Mouse (Mus musculus): Measurements from ENCODE around the gene Itgam.

DNA sequence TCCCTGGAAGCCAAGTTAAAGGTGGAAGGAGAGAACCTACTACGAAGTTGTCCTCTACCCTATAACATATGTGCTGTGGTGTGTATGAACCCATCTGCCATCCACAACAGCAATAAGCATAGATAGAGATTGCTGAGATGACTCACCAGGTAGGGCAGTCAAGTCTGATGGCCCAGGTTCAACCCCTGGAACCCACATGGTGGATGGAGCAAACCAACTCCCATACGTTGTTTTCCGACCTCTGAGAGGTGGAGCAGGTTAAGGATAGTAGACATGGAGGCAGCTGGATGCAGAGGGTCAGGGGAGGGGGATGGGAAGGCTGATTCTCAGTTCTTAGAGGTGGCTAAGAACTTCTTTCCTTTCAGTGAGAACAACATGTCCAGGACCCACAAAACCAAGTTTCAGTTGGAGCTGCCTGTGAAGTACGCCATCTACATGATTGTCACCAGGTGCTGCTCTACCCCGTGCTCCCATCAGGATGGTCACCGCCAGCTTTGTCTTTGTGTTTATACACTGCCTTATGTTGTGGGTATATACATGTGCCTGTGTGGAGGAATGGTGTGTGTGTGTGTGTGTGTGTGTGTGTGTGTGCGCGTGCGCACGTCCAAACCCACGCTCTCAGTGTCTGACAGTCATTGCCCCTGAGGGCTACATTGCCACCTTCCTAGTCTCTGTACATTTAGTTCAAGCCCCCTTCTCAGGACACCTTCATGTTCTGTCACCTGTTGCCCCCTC, 52.1 kb downstream of the Itgam start:
- no peak for TF ChIP-seq POLR2A (IDR thresholded peaks at IDR 0.05; ENCODE audit: extremely low read depth, insufficient read depth, low read length)
- TF ChIP-seq CTCF (IDR thresholded peaks at IDR 0.05; ENCODE audit: extremely low read depth, insufficient read depth, low read length) = no peak
